Mouse (Mus musculus) Patski (cell line): ENCODE measurements at regions not wholly inside any gene's neighbourhood (a gene's known extent, or its start where the extent isn't known, plus 50 kb on each side); places are given as distances from the start of the nearest gene placed in this dataset.

Source experiments
- ATAC-seq: fragments of 100-300 bp; one replicate; pipeline ENCODE4 v1.8.0; 2021
- CTCF ChIA-PET: fragments of 350-600 bp; sonication (Branson Sonifier 250); formaldehyde crosslinking; loops from one replicate; lab custom pipeline; 2022; ENCODE audit warnings: inconsistent platforms; lab: Charles Lee
- POLR2A ChIA-PET: fragments of 350-600 bp; sonication (Branson Sonifier 250); formaldehyde crosslinking; loops from one replicate; lab custom pipeline; 2022; ENCODE audit warnings: antibody characterized with exemption, inconsistent platforms; lab: Charles Lee
- DNase-seq: peaks from one replicate; pipeline ENCODE4 v3.0.0-alpha.2; 2011; ENCODE audit warnings: low read depth, low spot score
- H3K27me3 ChIP-seq: fragments of 371-371 bp; one replicate; pipeline ENCODE4 v1.5.1; 2021
- CTCF ChIP-seq: fragments of 100-300 bp; IDR thresholded peaks from one replicate; pipeline ENCODE4 v1.5.1; 2021
- in situ Hi-C: fragments of 300-500 bp; cut with MboI; formaldehyde crosslinking; loops from 3 replicates; pipeline ENCODE4 v1.11.1; 2018; ENCODE audit warnings: low pct_unique_long_range_greater_than_20kb, mixed read lengths

DNA sequence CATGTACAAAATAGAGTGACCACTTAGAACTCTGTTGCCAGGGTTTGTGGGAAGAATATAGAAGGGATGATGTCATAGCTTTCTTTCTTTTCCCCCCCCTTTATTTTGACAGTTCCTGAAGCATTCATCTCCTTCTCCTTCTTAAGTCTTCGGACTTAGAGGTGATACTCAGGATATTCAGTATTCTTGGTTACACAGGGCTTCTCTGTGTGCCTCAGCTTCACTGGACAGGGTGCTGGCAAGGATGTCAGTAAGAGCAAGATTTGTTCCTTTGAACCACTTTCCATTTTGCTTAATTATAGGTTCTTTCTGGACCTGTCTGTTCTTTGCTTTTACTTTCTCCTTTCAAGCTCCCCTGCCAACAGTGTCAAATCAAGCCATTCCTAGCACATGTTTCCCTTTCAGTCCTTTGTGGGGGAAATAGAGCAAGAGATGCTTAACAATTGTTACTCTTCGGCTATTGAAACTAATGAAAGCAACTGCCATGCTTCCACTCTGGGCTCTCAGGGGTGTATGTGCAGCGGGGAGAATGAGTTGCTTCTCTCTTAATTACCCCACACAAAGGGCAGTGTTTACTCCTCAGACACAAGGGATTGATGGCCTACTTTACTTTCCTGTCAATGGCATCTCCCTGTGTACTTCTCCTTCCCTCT lies 422.8 kb downstream of the Flrt2 start:
- DNase-seq (no peak), ATAC-seq (no peak)
- in situ Hi-C loops, result no loop called here
- ChIA-PET CTCF (interaction anchor here (0.6 kb wide), 1 partner anchor 61 kb away, joined by 3 read pairs; no protein-coding TSS in a partner anchor), POLR2A (no interaction called here)
- no peaks in the 10 kb centered on the region for H3K27me3 ChIP-seq
- TF ChIP-seq CTCF, result no peak

GRCm38 (mm10) chr12:96117553-96117952 lies 425.5 kb downstream of the Flrt2 start:
- in situ Hi-C loops, result no loop called here
- ATAC-seq (no peak), DNase-seq (no peak)
- TF ChIP-seq CTCF, result no peak
- no peaks in the 10 kb centered on the region for H3K27me3 ChIP-seq
- ChIA-PET CTCF (no interaction called here), POLR2A (no interaction called here)

GRCm38 (mm10) chr12:96124156-96124931 lies 432.3 kb downstream of the Flrt2 start:
- no peak for TF ChIP-seq CTCF
- H3K27me3 ChIP-seq, result no peaks in the 10 kb centered on the region
- CTCF ChIA-PET, result no interaction called here
- ATAC-seq (no peak), DNase-seq (no peak)
- POLR2A ChIA-PET, result no interaction called here
- in situ Hi-C loops, result no loop called here

GRCm38 (mm10) chr12:96129870-96130454 lies 437.9 kb downstream of the Flrt2 start:
- ChIA-PET CTCF (no interaction called here), POLR2A (no interaction called here)
- in situ Hi-C loops, result no loop called here
- TF ChIP-seq CTCF, result no peak
- ATAC-seq (no peak), DNase-seq (no peak)
- H3K27me3 ChIP-seq, result no peaks in the 10 kb centered on the region

DNA sequence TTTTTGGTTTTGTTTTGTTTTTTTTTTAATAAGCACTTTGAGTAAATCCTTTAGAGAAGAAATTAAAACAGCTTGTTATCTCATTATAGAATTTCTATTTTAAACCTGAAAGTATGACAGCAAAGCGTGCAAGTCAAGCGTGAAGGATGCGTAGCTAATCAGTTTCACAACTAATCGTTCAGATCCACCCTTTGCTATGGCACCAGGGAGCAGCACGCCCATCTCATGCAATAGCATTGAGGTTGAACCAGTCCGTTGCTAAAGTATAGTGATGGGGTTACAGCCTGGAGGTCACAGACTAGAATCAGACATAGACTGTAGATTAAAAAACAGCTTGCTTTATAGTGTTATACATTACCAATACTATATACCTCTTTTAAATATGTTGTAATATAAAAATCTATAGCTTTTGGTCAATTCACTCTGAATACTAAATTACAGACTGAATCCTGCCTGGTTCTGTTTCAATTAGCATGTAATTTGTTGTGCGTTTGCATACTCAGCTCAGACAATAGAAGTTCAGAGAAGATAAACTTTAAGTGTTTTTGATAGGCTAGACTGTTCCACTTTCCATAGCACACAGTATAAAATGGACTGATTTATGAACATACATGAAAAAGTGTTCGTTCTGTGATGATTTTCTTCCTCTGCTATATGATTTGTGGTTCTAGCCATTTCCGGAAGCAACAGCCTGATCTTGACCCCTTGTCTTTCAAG lies 438.9 kb downstream of the Flrt2 start:
- CTCF ChIA-PET, result no interaction called here
- in situ Hi-C loops, result no loop called here
- ATAC-seq, result no peak
- POLR2A ChIA-PET, result no interaction called here
- TF ChIP-seq CTCF, result no peak
- no peak for DNase-seq
- H3K27me3 ChIP-seq, result no peaks in the 10 kb centered on the region

DNA sequence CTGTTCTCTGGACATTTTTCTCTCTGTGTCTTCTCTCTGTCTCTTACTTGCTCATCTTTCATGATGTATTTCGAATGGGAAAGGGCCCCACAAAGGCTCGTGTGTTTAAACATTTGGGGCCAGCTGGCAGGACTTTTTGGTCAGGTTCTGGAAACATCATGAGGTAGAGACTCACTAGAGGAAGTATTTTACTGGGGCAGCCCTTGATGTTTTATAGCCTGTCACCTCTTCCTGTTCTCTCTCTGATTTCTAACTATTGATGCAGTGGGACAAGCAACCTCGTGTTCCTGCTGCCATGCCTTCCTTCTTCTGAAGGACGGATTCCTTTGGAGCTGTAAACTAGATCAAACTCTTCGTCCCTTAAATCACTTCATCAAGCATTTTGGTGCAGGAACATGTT lies 442.1 kb downstream of the Flrt2 start:
- DNase-seq, result no peak
- in situ Hi-C loops, result no loop called here
- no peak for TF ChIP-seq CTCF
- ChIA-PET POLR2A (no interaction called here), CTCF (no interaction called here)
- no peak for ATAC-seq
- H3K27me3 ChIP-seq, result no peaks in the 10 kb centered on the region

DNA sequence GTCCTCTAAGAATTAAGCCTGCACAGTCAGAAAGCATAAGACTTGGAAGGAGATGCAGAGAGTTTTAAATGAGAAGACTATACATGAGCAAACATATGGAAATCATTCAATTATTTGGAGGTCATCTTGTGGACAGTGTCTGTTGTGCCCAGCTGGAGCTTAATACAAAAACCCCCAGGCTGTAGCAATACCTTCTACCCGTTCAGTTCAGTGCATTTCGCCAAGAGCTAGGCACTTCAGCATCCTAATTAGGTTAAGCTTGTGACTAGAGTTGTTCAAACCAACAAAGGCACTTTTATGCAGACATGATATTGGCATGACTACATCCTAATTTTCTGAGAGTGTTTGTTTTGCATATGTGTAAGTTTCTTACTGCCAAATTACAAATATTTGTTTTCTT lies 449.7 kb downstream of the Flrt2 start:
- ATAC-seq, result no peak
- ChIA-PET CTCF (no interaction called here), POLR2A (no interaction called here)
- no peaks in the 10 kb centered on the region for H3K27me3 ChIP-seq
- no peak for DNase-seq
- TF ChIP-seq CTCF, result no peak
- in situ Hi-C loops, result no loop called here

- ChIA-PET POLR2A (no interaction called here), CTCF (no interaction called here)
- in situ Hi-C loops, result no loop called here
- ATAC-seq, result no peak
- H3K27me3 ChIP-seq, result no peaks in the 10 kb centered on the region
- no peak for TF ChIP-seq CTCF
- no peak for DNase-seq
These were observed 462.1 kb downstream of the Flrt2 start for GRCm38 (mm10) chr12:96154095-96154494.

GRCm38 (mm10) chr12:96167551-96167950 lies 475.5 kb downstream of the Flrt2 start:
- no peaks in the 10 kb centered on the region for H3K27me3 ChIP-seq
- no peak for ATAC-seq
- no peak for DNase-seq
- TF ChIP-seq CTCF, result no peak
- ChIA-PET POLR2A (no interaction called here), CTCF (no interaction called here)
- in situ Hi-C loops, result no loop called here

DNA sequence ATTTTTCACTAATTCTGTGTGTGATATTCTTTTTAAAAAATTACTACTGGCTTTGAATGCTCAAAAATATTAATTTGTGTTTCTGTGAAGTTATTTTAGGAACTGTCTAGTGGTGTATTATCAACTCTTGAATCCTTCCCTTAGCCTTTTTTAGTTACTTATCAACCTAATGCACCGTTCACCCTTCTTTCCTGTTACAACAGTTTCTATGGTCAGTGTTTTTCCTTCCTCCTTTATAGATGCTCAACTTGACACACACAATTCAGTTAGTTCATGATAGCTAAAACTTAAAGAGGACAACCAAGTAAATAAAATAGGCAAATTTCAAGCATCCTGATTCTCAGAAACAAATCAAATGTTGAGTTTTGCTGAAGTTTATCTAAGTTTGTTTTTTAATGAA lies 506.9 kb downstream of the Flrt2 start:
- DNase-seq (no peak), ATAC-seq (no peak)
- H3K27me3 ChIP-seq, result no peaks in the 10 kb centered on the region
- ChIA-PET POLR2A (no interaction called here), CTCF (no interaction called here)
- in situ Hi-C loops, result no loop called here
- TF ChIP-seq CTCF, result no peak

DNA sequence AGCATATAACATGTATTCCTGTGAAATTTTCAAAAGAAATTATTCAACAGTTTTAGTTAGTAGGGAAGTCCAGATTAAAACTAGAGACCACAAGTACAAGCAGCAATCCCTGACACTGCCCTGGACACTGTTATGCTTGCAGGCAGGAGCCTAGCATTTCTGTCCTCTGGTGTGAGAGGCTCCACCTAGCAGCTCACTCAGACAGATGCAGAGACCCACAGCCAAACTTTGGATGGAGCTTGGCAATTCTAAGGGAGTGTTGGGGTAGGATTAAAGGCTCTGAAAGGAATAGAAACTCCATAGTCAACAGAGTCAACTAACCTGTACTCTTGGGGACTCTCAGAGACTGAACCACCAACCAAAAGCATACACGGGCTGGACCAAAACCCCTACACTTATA lies 509.8 kb downstream of the Flrt2 start:
- CTCF ChIA-PET, result no interaction called here
- no peak for TF ChIP-seq CTCF
- no peak for ATAC-seq
- POLR2A ChIA-PET, result no interaction called here
- H3K27me3 ChIP-seq, result no peaks in the 10 kb centered on the region
- in situ Hi-C loops, result no loop called here
- no peak for DNase-seq
